Mouse (Mus musculus): Measurements from ENCODE around the gene Fbxo24. TPM values are rescaled to one million over a fixed set of nuclear protein-coding genes. Genes with fewer than 3 reads are reported as not detected.

The Fbxo24 gene
- not detected in 2 replicates for polyA plus RNA-seq (2021; fragmentation: Nextera tagmentation)
- long read RNA-seq, experiment 1, result 0 reads
- long read RNA-seq, experiment 2, result 0 reads

GRCm38 (mm10) chr5:137628498-137629305, at the start of gene Fbxo24, which contains the start of the genes Lrch4 and Gm20605:
Gene Fbxo24, minus strand, starts transcription at chr5:137629002.
Gene Lrch4, plus strand, starts transcription at chr5:137629121.
Gene Gm20605, plus strand, starts transcription at chr5:137629175.

GRCm38 (mm10) chr5:137645652-137646091, 16.9 kb upstream of the Fbxo24 start, which contains the start of gene Irs3:
Gene Irs3, minus strand, starts transcription at chr5:137645714.

GRCm38 (mm10) chr5:137641054-137641453, 12.3 kb upstream of the Fbxo24 start, which contains the start of gene Sap25:
Gene Sap25, plus strand, starts transcription at chr5:137641334.

GRCm38 (mm10) chr5:137613550-137613949, 15.3 kb downstream of the Fbxo24 start, which contains the start of gene Pcolce:
Gene Pcolce, minus strand, starts transcription at chr5:137613784.

GRCm38 (mm10) chr5:137600619-137601364, 28.0 kb downstream of the Fbxo24 start, which contains the start of gene Mospd3:
Gene Mospd3, minus strand, starts transcription at chr5:137601058.

GRCm38 (mm10) chr5:137569665-137570064, 59.1 kb downstream of the Fbxo24 start, which contains the start of gene Tfr2:
Gene Tfr2, plus strand, starts transcription at chr5:137569840.

Other genes starting within 250 kb of the Fbxo24 start
- gene Zan, start 151.9 kb downstream of the Fbxo24 start, polyA plus RNA-seq (2021; fragmentation: Nextera tagmentation), result 0.10 and 0.13 TPM in 2 replicates
- gene Pop7, start 126.5 kb downstream of the Fbxo24 start, polyA plus RNA-seq (2021; fragmentation: Nextera tagmentation), result 89.7 and 94.7 TPM in 2 replicates
- gene Gigyf1, start 110.5 kb downstream of the Fbxo24 start, polyA plus RNA-seq (2021; fragmentation: Nextera tagmentation), result 2.6 and 2.9 TPM in 2 replicates
- gene Epo, start 95.8 kb downstream of the Fbxo24 start, polyA plus RNA-seq (2021; fragmentation: Nextera tagmentation), result not detected in 2 replicates
- 97.9 and 121 TPM in 2 replicates for gene Gnb2, start 95.5 kb downstream of the Fbxo24 start, polyA plus RNA-seq (2021; fragmentation: Nextera tagmentation)
- 83.5 and 108 TPM in 2 replicates for gene Actl6b, start 75.5 kb downstream of the Fbxo24 start, polyA plus RNA-seq (2021; fragmentation: Nextera tagmentation)
- gene Tfr2, start 59.2 kb downstream of the Fbxo24 start, polyA plus RNA-seq (2021; fragmentation: Nextera tagmentation), result 5.8 and 6.8 TPM in 2 replicates
- 27.3 and 28.5 TPM in 2 replicates for gene Mospd3, start 27.9 kb downstream of the Fbxo24 start, polyA plus RNA-seq (2021; fragmentation: Nextera tagmentation)
- 10.9 and 39.7 TPM in 2 replicates for gene Pcolce, start 15.2 kb downstream of the Fbxo24 start, polyA plus RNA-seq (2021; fragmentation: Nextera tagmentation)
- 4.9 and 5.3 TPM in 2 replicates for gene Lrch4, start 119 bp upstream of the Fbxo24 start, polyA plus RNA-seq (2021; fragmentation: Nextera tagmentation)
- 0.31 and 0.34 TPM in 2 replicates for gene Gm20605, start 173 bp upstream of the Fbxo24 start, polyA plus RNA-seq (2021; fragmentation: Nextera tagmentation)
- gene Sap25, start 12.3 kb upstream of the Fbxo24 start, polyA plus RNA-seq (2021; fragmentation: Nextera tagmentation), result 0.44 and 0.54 TPM in 2 replicates
- gene Irs3, start 16.7 kb upstream of the Fbxo24 start, polyA plus RNA-seq (2021; fragmentation: Nextera tagmentation), result 0.11 and 0.36 TPM in 2 replicates
- gene Agfg2, start 55.7 kb upstream of the Fbxo24 start, polyA plus RNA-seq (2021; fragmentation: Nextera tagmentation), result 17.0 and 19.7 TPM in 2 replicates
- gene Nyap1, start 112.6 kb upstream of the Fbxo24 start, polyA plus RNA-seq (2021; fragmentation: Nextera tagmentation), result 1.1 and 1.4 TPM in 2 replicates
- gene Tsc22d4, start 116.7 kb upstream of the Fbxo24 start, polyA plus RNA-seq (2021; fragmentation: Nextera tagmentation), result 452 and 506 TPM in 2 replicates
- 31.0 and 33.0 TPM in 2 replicates for gene Ppp1r35, start 149.8 kb upstream of the Fbxo24 start, polyA plus RNA-seq (2021; fragmentation: Nextera tagmentation)
- gene Mepce, start 158.7 kb upstream of the Fbxo24 start, polyA plus RNA-seq (2021; fragmentation: Nextera tagmentation), result 11.8 and 12.1 TPM in 2 replicates
- 3.1 and 3.5 TPM in 2 replicates for gene Zcwpw1, start 158.8 kb upstream of the Fbxo24 start, polyA plus RNA-seq (2021; fragmentation: Nextera tagmentation)
- 0.84 and 1.5 TPM in 2 replicates for gene Pilra, start 207.3 kb upstream of the Fbxo24 start, polyA plus RNA-seq (2021; fragmentation: Nextera tagmentation)
- gene Pilrb1, start 229.1 kb upstream of the Fbxo24 start, polyA plus RNA-seq (2021; fragmentation: Nextera tagmentation), result not detected in 2 replicates
- not detected in 2 replicates for gene Pilrb2, start 242.8 kb upstream of the Fbxo24 start, polyA plus RNA-seq (2021; fragmentation: Nextera tagmentation)

Measured in layer of hippocampus, adult 6 months (tissue).